Mouse (Mus musculus): ENCODE data around the gene Oas2. TPM values are rescaled to one million over a fixed set of nuclear protein-coding genes. Genes with fewer than 3 reads are reported as not detected.

The Oas2 gene
- 12.6 TPM for total RNA-seq (2023)

DNA sequence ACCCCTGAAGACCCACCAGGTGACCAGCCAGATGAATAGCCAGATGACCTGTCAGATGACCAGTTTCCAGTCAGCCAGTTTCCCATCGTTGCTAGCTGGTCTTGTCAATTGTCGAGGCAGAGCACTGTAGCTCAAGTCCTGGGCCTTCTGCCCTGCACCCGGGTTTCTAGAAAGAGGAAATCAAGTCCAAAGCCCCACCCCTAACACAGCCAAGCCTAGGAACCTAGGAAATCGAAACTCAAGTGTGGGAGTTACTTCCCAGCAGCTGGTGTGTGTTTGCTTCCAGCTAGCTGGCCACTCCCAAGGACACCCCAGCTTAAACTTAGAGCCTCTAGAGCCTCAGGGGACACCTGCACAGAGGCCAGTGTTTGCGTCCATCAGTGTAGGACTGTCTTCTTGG is at the start of gene Oas2:
TSS of gene Oas2 (minus strand) at position 166 of the 400 bp plus-strand sequence.

DNA sequence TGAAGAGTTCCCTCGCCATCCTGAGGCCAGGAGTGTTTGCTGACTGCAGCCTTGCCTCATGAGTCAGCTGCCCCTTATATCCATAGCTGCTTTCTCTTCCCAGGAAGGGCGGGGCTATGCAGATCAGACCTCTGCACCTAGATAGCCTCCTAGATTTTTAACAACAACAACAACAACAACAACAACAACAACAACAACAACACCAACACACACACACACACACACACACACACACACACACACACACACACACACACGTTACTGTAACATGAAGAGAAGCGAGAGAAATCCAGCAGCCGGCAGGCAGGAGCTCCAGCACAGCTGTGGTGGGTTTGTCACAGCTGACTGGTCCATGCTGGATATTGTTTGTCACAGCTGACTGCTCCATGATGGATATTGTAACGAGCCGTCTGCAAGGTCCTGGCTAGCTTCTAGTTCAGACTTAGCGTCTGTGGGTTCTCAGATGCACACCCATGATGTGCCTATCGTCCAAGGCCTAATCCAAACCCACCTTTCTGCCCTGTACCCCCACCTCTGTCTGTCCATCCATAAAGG is 45.9 kb upstream of the Oas2 start, which contains the start of gene Oas1e:
TSS of gene Oas1e (minus strand) at position 51 of the 555 bp plus-strand sequence.

GRCm38 (mm10) chr5:120777478-120777877 is 27.8 kb upstream of the Oas2 start, which contains the start of gene Oas3:
Gene Oas3, minus strand, starts transcription at chr5:120777661.

DNA sequence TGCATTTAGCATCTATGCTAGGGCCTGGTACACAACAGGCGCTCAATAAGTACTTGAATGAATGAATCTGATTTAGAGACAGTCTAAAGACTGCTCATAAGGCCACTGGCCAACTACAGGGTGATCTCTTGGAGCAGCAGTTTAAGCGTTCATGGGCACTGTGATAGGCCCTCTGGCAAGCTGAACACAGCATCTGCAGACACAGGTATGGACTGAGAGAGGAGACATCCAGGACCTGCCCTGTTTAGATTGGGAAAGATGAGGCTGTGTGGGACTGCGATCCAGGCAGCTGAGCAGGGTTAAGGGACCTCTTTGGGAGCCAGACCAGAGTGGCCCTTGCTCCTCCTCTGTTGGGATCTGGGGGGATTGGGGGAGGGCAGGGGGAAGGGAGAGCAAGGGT is 37.8 kb downstream of the Oas2 start, which contains the start of gene Dtx1:
TSS of gene Dtx1 (minus strand) at position 101 of the 400 bp plus-strand sequence.

Other genes with a start within 250 kb of the Oas2 start
- gene Plbd2, start 246.2 kb downstream of the Oas2 start, total RNA-seq (2023) = 15.7 TPM
- gene Slc8b1, start 238.7 kb downstream of the Oas2 start, total RNA-seq (2023) = 12.6 TPM
- 43.1 TPM for gene Tpcn1, start 161.2 kb downstream of the Oas2 start, total RNA-seq (2023)
- 0.91 TPM for gene Iqcd, start 160.8 kb downstream of the Oas2 start, total RNA-seq (2023)
- 4.6 TPM for gene Rita1, start 137.3 kb downstream of the Oas2 start, total RNA-seq (2023)
- gene Ddx54, start 137.1 kb downstream of the Oas2 start, total RNA-seq (2023) = 116 TPM
- gene Cfap73, start 115.6 kb downstream of the Oas2 start, total RNA-seq (2023) = not detected
- 23.9 TPM for gene Rasal1, start 101.0 kb downstream of the Oas2 start, total RNA-seq (2023)
- gene Dtx1, start 37.9 kb downstream of the Oas2 start, total RNA-seq (2023) = 197 TPM
- gene Oas3, start 27.8 kb upstream of the Oas2 start, total RNA-seq (2023) = 8.6 TPM
- 0.41 TPM for gene Oas1e, start 45.7 kb upstream of the Oas2 start, total RNA-seq (2023)
- gene Oas1c, start 62.7 kb upstream of the Oas2 start, total RNA-seq (2023) = 10.5 TPM
- gene Oas1f, start 97.5 kb upstream of the Oas2 start, total RNA-seq (2023) = not detected
- not detected for gene Oas1h, start 111.6 kb upstream of the Oas2 start, total RNA-seq (2023)
- gene Oas1g, start 137.8 kb upstream of the Oas2 start, total RNA-seq (2023) = not detected
- gene Oas1a, start 157.7 kb upstream of the Oas2 start, total RNA-seq (2023) = 4.7 TPM
- gene Oas1d, start 164.7 kb upstream of the Oas2 start, total RNA-seq (2023) = not detected